Mouse (Mus musculus) myocyte (in vitro differentiated cells): ENCODE measurements around the gene 1700020D05Rik.

Experiments
- CEBPB ChIP-seq: IDR thresholded peaks from 2 replicates; pipeline ENCODE4 v1.6.1; 2011; ENCODE audit warnings: mild to moderate bottlenecking, moderate library complexity; ENCODE audit not compliant: poor library complexity, insufficient read depth, severe bottlenecking
- E2F4 ChIP-seq: IDR thresholded peaks from one replicate; pipeline ENCODE4 v1.6.1; 2011; ENCODE audit warnings: mild to moderate bottlenecking, control low read depth, moderate library complexity; ENCODE audit not compliant: insufficient read depth
- MAX ChIP-seq: IDR thresholded peaks from one replicate; pipeline ENCODE4 v1.6.1; 2011; ENCODE audit warnings: low read depth, mild to moderate bottlenecking, control low read depth
- MYOD1 ChIP-seq, 3 experiments: IDR thresholded peaks; one replicate each; pipeline ENCODE4 v1.6.1; 2011; ENCODE audit warnings: control low read depth in 2 of 3, low read depth in 2 of 3, mild to moderate bottlenecking in 2 of 3, moderate library complexity in 1 of 3; ENCODE audit not compliant: insufficient read length in 2 of 3, control insufficient read depth in 1 of 3
- MYOG ChIP-seq, 3 experiments: IDR thresholded peaks; one replicate each; pipeline ENCODE4 v1.6.1; 2011; ENCODE audit warnings: control low read depth in 2 of 3, low read depth in 2 of 3, mild to moderate bottlenecking in 2 of 3; ENCODE audit not compliant: insufficient read length in 2 of 3, control insufficient read depth in 1 of 3, insufficient read depth in 1 of 3
- POLR2A ChIP-seq: IDR thresholded peaks from one replicate; pipeline ENCODE4 v1.6.1; 2011; ENCODE audit warnings: low read depth, mild to moderate bottlenecking, control low read depth, moderate library complexity; ENCODE audit not compliant: insufficient read length
- POLR2AphosphoS2 ChIP-seq: IDR thresholded peaks from one replicate; pipeline ENCODE4 v1.6.1; 2011; ENCODE audit warnings: low read depth, control low read depth; ENCODE audit not compliant: insufficient read length
- SRF ChIP-seq: IDR thresholded peaks from one replicate; pipeline ENCODE4 v1.6.1; 2011; ENCODE audit warnings: low read depth; ENCODE audit not compliant: control insufficient read depth, insufficient read length
- TCF12 ChIP-seq: IDR thresholded peaks from one replicate; pipeline ENCODE4 v1.6.1; 2011; ENCODE audit warnings: mild to moderate bottlenecking, control low read depth; ENCODE audit not compliant: poor library complexity, insufficient read depth, severe bottlenecking
- TCF3 ChIP-seq: IDR thresholded peaks from one replicate; pipeline ENCODE4 v1.6.1; 2011; ENCODE audit warnings: low read depth, control low read depth; ENCODE audit not compliant: insufficient read length
- USF1 ChIP-seq: IDR thresholded peaks from one replicate; pipeline ENCODE4 v1.6.1; 2011; ENCODE audit warnings: low read depth, mild to moderate bottlenecking, control low read depth, moderate library complexity

DNA sequence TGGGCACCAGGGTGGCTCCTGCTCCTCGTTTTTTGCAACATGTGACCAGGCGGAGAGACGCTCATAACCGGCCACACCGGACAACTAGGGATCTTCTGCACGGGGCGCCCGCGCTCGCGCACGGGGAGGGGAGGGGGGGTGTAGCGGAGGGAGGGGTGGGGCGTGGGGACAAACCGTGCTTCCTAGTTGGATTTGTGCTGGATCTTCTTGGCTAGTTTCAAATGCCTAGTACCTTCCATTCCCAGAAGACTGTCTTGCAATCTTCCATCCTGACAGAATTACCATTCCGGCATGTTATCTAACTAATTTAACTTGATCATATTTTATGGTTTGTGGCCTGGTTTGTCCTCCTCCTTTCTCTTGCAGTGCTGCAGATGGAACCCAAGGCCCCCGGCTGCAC lies at the start of gene 1700020D05Rik:
- TF ChIP-seq MAX (no peak), POLR2A (no peak), TCF3 (no peak), E2F4 (no peak), CEBPB (no peak), POLR2AphosphoS2 (no peak), USF1 (no peak), TCF12 (no peak), SRF (no peak), MYOD1 (IDR thresholded peaks at IDR 0.05; ENCODE audit: control insufficient read depth in 1 of 3, insufficient read length in 2 of 3, low read depth in 2 of 3) (no peak), MYOG (IDR thresholded peaks at IDR 0.05; ENCODE audit: control insufficient read depth in 1 of 3, insufficient read depth in 1 of 3, insufficient read length in 2 of 3, low read depth in 2 of 3) (no peak)
